8 mouse cellular contexts compared by ENCODE assay signal in genomic region chr12:84148622-84149012, GRCm38 (mm10). TPM values are rescaled to one million over a fixed set of nuclear protein-coding genes. Genes with fewer than 3 reads are reported as not detected.
DNase-seq lines count a peak whose midpoint lies in the region; ATAC-seq lines count a peak whose summit lies in the region.

No protein-coding gene starts in this region.

- H3K9me3 ChIP-seq in heart, embryonic 13.5 days: no peaks in the 10 kb centered on the region
- no peaks in the 10 kb centered on the region for H3K9me3 ChIP-seq in hindbrain, embryonic 10.5 days
- no peaks in the 10 kb centered on the region for H3K9me3 ChIP-seq in midbrain, embryonic 10.5 days (replicated peaks)

- DNase-seq in heart, postnatal 10 days: no peak
- DNase-seq in MN1 (ENCODE audit: low spot score): peak; percentile 23
- no peak for DNase-seq in hindbrain, embryonic 10.5 days (ENCODE audit: low spot score)
- DNase-seq in midbrain, embryonic 10.5 days (ENCODE audit: low spot score): no peak
- no peak for DNase-seq in adrenal gland, adult 18-20 months (ENCODE audit: low spot score in 2 of 2)
- no peak for DNase-seq in embryo, embryonic 11 days
- no peak for DNase-seq in left cerebral cortex, postnatal 36 days (ENCODE audit: low spot score in 2 of 2)

- no peaks in the 10 kb centered on the region for H3K27me3 ChIP-seq in heart, embryonic 13.5 days (replicated peaks)
- no peaks in the 10 kb centered on the region; the same call in 1 of the 2 replicates for H3K27me3 ChIP-seq in hindbrain, embryonic 10.5 days (ENCODE audit: insufficient read depth, poor library complexity, severe bottlenecking)
- H3K27me3 ChIP-seq in midbrain, embryonic 10.5 days (ENCODE audit: low read depth, poor library complexity, severe bottlenecking): no peaks in the 10 kb centered on the region

- H3K4me1 ChIP-seq in heart, embryonic 13.5 days: peaks cover 57% of the 10 kb centered on the region
- peaks cover 56% of the 10 kb centered on the region for H3K4me1 ChIP-seq in hindbrain, embryonic 10.5 days (replicated peaks)
- peaks cover 45% of the 10 kb centered on the region for H3K4me1 ChIP-seq in midbrain, embryonic 10.5 days

- WGBS in heart, embryonic 13.5 days: 16% methylated on average over 10 of the region's 10 CpGs
- WGBS in hindbrain, embryonic 10.5 days: 10% methylated on average over 10 of the region's 10 CpGs
- 9% methylated on average over 10 of the region's 10 CpGs for WGBS in midbrain, embryonic 10.5 days

- ATAC-seq in heart, embryonic 13.5 days (ENCODE audit: extremely low read depth, insufficient number of reproducible peaks, low FRiP score, low TSS enrichment): no peak

- no peak overlapping the region for H3K27ac ChIP-seq in heart, embryonic 13.5 days (replicated peaks)
- peak overlapping the region; percentile 93 for H3K27ac ChIP-seq in hindbrain, embryonic 10.5 days
- peak overlapping the region; percentile 88 for H3K27ac ChIP-seq in midbrain, embryonic 10.5 days (replicated peaks)

- intact Hi-C loops in heart, postnatal 10 days (cut with DNase I): loop anchor here (5.0 kb wide), 1 partner anchor 99 kb away; no protein-coding TSS in a partner anchor
- intact Hi-C loops in left cerebral cortex, postnatal 36 days (cut with DNase I): no loop called here

- H3K36me3 ChIP-seq in heart, embryonic 13.5 days: peaks cover 35% of the 10 kb centered on the region
- H3K36me3 ChIP-seq in hindbrain, embryonic 10.5 days: peaks cover 48% of the 10 kb centered on the region
- H3K36me3 ChIP-seq in midbrain, embryonic 10.5 days: peaks cover 38% of the 10 kb centered on the region

- H3K4me3 ChIP-seq in heart, embryonic 13.5 days: peak overlapping the region; percentile 66
- H3K4me3 ChIP-seq in hindbrain, embryonic 10.5 days: peak overlapping the region; percentile 72
- peak overlapping the region; percentile 69 for H3K4me3 ChIP-seq in midbrain, embryonic 10.5 days

- H3K4me2 ChIP-seq in heart, embryonic 13.5 days: peak overlapping the region; percentile 92

- H3K9ac ChIP-seq in heart, embryonic 13.5 days: peak overlapping the region; percentile 79

RNA-seq across cellular contexts. Expression of gene Pnma1, which starts 0.3 kb away (rescaled TPM):
- polyA plus RNA-seq in heart, embryonic 13.5 days (2015; fragmentation: Nextera tagmentation; extraction: Ambion mirVana): 0.48 and 0.65 TPM in 2 replicates
- total RNA-seq in heart, postnatal 10 days (2021): under 1 TPM; 0.35 to 0.43 TPM
- 3.1 and 3.6 TPM in 2 replicates for polyA plus RNA-seq in hindbrain, embryonic 10.5 days (2016; fragmentation: Nextera tagmentation; extraction: Ambion mirVana)
- polyA plus RNA-seq in midbrain, embryonic 10.5 days (2016; fragmentation: Nextera tagmentation; extraction: Ambion mirVana): 2.1 and 3.3 TPM in 2 replicates
- under 1 TPM; 0.26 to 0.36 TPM for total RNA-seq in adrenal gland, adult 18-20 months (2021)
- total RNA-seq in left cerebral cortex, postnatal 36 days (2021): 1 to 10 TPM; 3.6 to 6.0 TPM

RNA-seq across cellular contexts. Expression of gene Dnal1, which starts 34.5 kb away (rescaled TPM):
- polyA plus RNA-seq in heart, embryonic 13.5 days (2015; fragmentation: Nextera tagmentation; extraction: Ambion mirVana): 2.2 and 2.6 TPM in 2 replicates
- total RNA-seq in heart, postnatal 10 days (2021): 10 to 100 TPM; 10.3 to 10.6 TPM
- polyA plus RNA-seq in hindbrain, embryonic 10.5 days (2016; fragmentation: Nextera tagmentation; extraction: Ambion mirVana): 4.8 and 4.9 TPM in 2 replicates
- polyA plus RNA-seq in midbrain, embryonic 10.5 days (2016; fragmentation: Nextera tagmentation; extraction: Ambion mirVana): 3.6 and 6.1 TPM in 2 replicates
- total RNA-seq in adrenal gland, adult 18-20 months (2021): 10 to 100 TPM; 15.5 to 16.8 TPM
- 100 to 1,000 TPM in 1 of 2 experiments, 10 to 100 TPM in 1; 86.7 to 102 TPM for total RNA-seq in left cerebral cortex, postnatal 36 days (2021)

RNA-seq across cellular contexts. Expression of gene Acot6, which starts 48.2 kb away (rescaled TPM):
- 0.71 and 0.74 TPM in 2 replicates for polyA plus RNA-seq in heart, embryonic 13.5 days (2015; fragmentation: Nextera tagmentation; extraction: Ambion mirVana)
- total RNA-seq in heart, postnatal 10 days (2021): 1 to 10 TPM; 3.3 to 3.8 TPM
- polyA plus RNA-seq in hindbrain, embryonic 10.5 days (2016; fragmentation: Nextera tagmentation; extraction: Ambion mirVana): 0.77 and 0.97 TPM in 2 replicates
- 0.74 and 0.99 TPM in 2 replicates for polyA plus RNA-seq in midbrain, embryonic 10.5 days (2016; fragmentation: Nextera tagmentation; extraction: Ambion mirVana)
- 1 to 10 TPM; 3.4 to 5.4 TPM for total RNA-seq in adrenal gland, adult 18-20 months (2021)
- total RNA-seq in left cerebral cortex, postnatal 36 days (2021): 1 to 10 TPM; 3.6 to 3.7 TPM

Comparison
In these comparisons a context has a peak if more than half of its experiments do, and no peak if none do; other contexts are left out.
1. RNA of gene Dnal1, which starts 34.5 kb away (total RNA-seq): 86.7 to 102 TPM in left cerebral cortex, postnatal 36 days; 15.5 to 16.8 TPM in adrenal gland, adult 18-20 months and 10.3 to 10.6 TPM in heart, postnatal 10 days; every median in the first group is over 4 times any median in the second.
2. Peak in every context shown above with its lines, with median percentiles within 50 percentile points of each other: H3K4me3 ChIP-seq.